Mouse (Mus musculus) E14TG2a.4 (cell line): ENCODE results near the gene Hoxd8.

ENCODE experiments used
- CTCF ChIP-seq: conservative IDR thresholded peaks from 2 replicates; pipeline ENCODE4 v1.5.1; 2014; ENCODE audit warnings: low read length
- POU5F1 ChIP-seq: IDR thresholded peaks from 2 replicates; pipeline ENCODE4 v1.6.1; 2014; ENCODE audit warnings: low read length, borderline replicate concordance

GRCm38 (mm10) chr2:74691022-74691951 is 13.1 kb upstream of the Hoxd8 start, which contains the start of gene Hoxd10:
- no peak for TF ChIP-seq CTCF
- TF ChIP-seq POU5F1, result no peak
